7 mouse cellular contexts compared by ENCODE assay signal in genomic region chr15:51104362-51104761, GRCm38 (mm10).
DNase-seq lines count a peak whose midpoint lies in the region; ATAC-seq lines count a peak whose summit lies in the region.

No protein-coding gene starts in this region.

- no peak for ATAC-seq in lung, embryonic 15.5 days (ENCODE audit: borderline replicate concordance, extremely low read depth, low FRiP score, low TSS enrichment)
- peak; percentile 64 for ATAC-seq in forebrain, embryonic 12.5 days (ENCODE audit: low FRiP score)
- ATAC-seq in limb, embryonic 12.5 days (ENCODE audit: insufficient number of reproducible peaks, insufficient read depth, low FRiP score, low TSS enrichment, low read depth), result no peak
- ATAC-seq in stomach, embryonic 16.5 days (ENCODE audit: insufficient read depth, low FRiP score), result no peak

- H3K9ac ChIP-seq in lung, embryonic 15.5 days, result no peak overlapping the region
- H3K9ac ChIP-seq in forebrain, embryonic 12.5 days, result no peak overlapping the region
- 0 out of 2 replicates have a peak overlapping the region, but pooled peaks have one; percentile 27 for H3K9ac ChIP-seq in limb, embryonic 12.5 days (replicated peaks)
- H3K9ac ChIP-seq in stomach, embryonic 16.5 days (ENCODE audit: low read length), result no peak overlapping the region

- WGBS in lung, embryonic 15.5 days, result 19% methylated on average over 10 of the region's 10 CpGs
- WGBS in forebrain, embryonic 12.5 days, result 8% methylated on average over 10 of the region's 10 CpGs
- WGBS in limb, embryonic 12.5 days, result 5% methylated on average over 10 of the region's 10 CpGs
- WGBS in stomach, embryonic 16.5 days, result 23% methylated on average over 10 of the region's 10 CpGs

- H3K4me2 ChIP-seq in lung, embryonic 15.5 days, result peak overlapping the region; percentile 32
- peak overlapping the region; percentile 47 for H3K4me2 ChIP-seq in forebrain, embryonic 12.5 days
- peak overlapping the region; percentile 49 for H3K4me2 ChIP-seq in limb, embryonic 12.5 days
- peak overlapping the region; percentile 41 for H3K4me2 ChIP-seq in stomach, embryonic 16.5 days (ENCODE audit: low read depth, low read length)

- no peaks in the 10 kb centered on the region for H3K9me3 ChIP-seq in lung, embryonic 15.5 days
- no peaks in the 10 kb centered on the region for H3K9me3 ChIP-seq in forebrain, embryonic 12.5 days
- no peaks in the 10 kb centered on the region for H3K9me3 ChIP-seq in limb, embryonic 12.5 days
- no peaks in the 10 kb centered on the region for H3K9me3 ChIP-seq in stomach, embryonic 16.5 days (replicated peaks; ENCODE audit: control insufficient read depth, low read length)

- H3K36me3 ChIP-seq in lung, embryonic 15.5 days, result no peaks in the 10 kb centered on the region
- no peaks in the 10 kb centered on the region for H3K36me3 ChIP-seq in forebrain, embryonic 12.5 days (replicated peaks)
- no peaks in the 10 kb centered on the region for H3K36me3 ChIP-seq in limb, embryonic 12.5 days
- H3K36me3 ChIP-seq in stomach, embryonic 16.5 days (ENCODE audit: control insufficient read depth, insufficient read depth, low read length), result no peaks in the 10 kb centered on the region

- H3K27ac ChIP-seq in lung, embryonic 15.5 days, result no peak overlapping the region
- no peak overlapping the region for H3K27ac ChIP-seq in forebrain, embryonic 12.5 days
- no peak overlapping the region for H3K27ac ChIP-seq in limb, embryonic 12.5 days
- H3K27ac ChIP-seq in stomach, embryonic 16.5 days (ENCODE audit: low read length), result no peak overlapping the region

- peaks cover 5% of the 10 kb centered on the region; the same call in 1 of the 2 replicates for H3K4me1 ChIP-seq in lung, embryonic 15.5 days
- peaks cover 7% of the 10 kb centered on the region; the same call in 1 of the 2 replicates for H3K4me1 ChIP-seq in forebrain, embryonic 12.5 days
- peaks cover 7% of the 10 kb centered on the region for H3K4me1 ChIP-seq in limb, embryonic 12.5 days (replicated peaks)
- peaks cover 3% of the 10 kb centered on the region; the same call in 1 of the 2 replicates for H3K4me1 ChIP-seq in stomach, embryonic 16.5 days (ENCODE audit: control insufficient read depth, insufficient read depth, low read length)

- DNase-seq in lung, postnatal 4 days, result no peak
- no peak for DNase-seq in gastrocnemius, postnatal 10 days
- no peak for DNase-seq in adipocyte (ENCODE audit: low spot score)

- no peak overlapping the region for H3K4me3 ChIP-seq in lung, embryonic 15.5 days
- no peak overlapping the region for H3K4me3 ChIP-seq in forebrain, embryonic 12.5 days (replicated peaks)
- H3K4me3 ChIP-seq in limb, embryonic 12.5 days (replicated peaks), result peak overlapping the region; percentile 13; the same call in 1 of the 2 replicates
- H3K4me3 ChIP-seq in stomach, embryonic 16.5 days (replicated peaks; ENCODE audit: low read length), result peak overlapping the region; percentile 25

- no peaks in the 10 kb centered on the region for H3K27me3 ChIP-seq in lung, embryonic 15.5 days
- H3K27me3 ChIP-seq in forebrain, embryonic 12.5 days, result no peaks in the 10 kb centered on the region
- H3K27me3 ChIP-seq in limb, embryonic 12.5 days, result no peaks in the 10 kb centered on the region
- H3K27me3 ChIP-seq in stomach, embryonic 16.5 days (ENCODE audit: control insufficient read depth, insufficient read depth, low read length), result no peaks in the 10 kb centered on the region

Comparison
In these comparisons a context has a peak if more than half of its experiments do, and no peak if none do; other contexts are left out.
1. H3K4me3 ChIP-seq: peak in limb, embryonic 12.5 days (single experiment) and stomach, embryonic 16.5 days (single experiment); none in lung, embryonic 15.5 days (single experiment) and forebrain, embryonic 12.5 days (single experiment).
2. Peak in every context shown above with its lines, with median percentiles within 50 percentile points of each other: H3K4me2 ChIP-seq.